Comparison of ENCODE assay signal across 16 mouse cellular contexts in genomic region chr2:147980929-147981479, GRCm38 (mm10).
DNase-seq lines count a peak whose midpoint lies in the region; ATAC-seq and TF ChIP-seq lines count a peak whose summit lies in the region.
"Had no signal": no experiment of that assay in that cellular context is flagged by ENCODE, and none has a peak within 500 bp of the region (broad histone marks: within the 10 kb centered on the region; RNA-seq: fewer than 3 reads in every experiment).

No protein-coding gene starts in this region.

- no peak for TF ChIP-seq CTCF in heart, adult 2 months (IDR thresholded peaks at IDR 0.05)
- TF ChIP-seq CTCF in brain, embryonic 14.5 days (IDR thresholded peaks at IDR 0.05; ENCODE audit: borderline replicate concordance, extremely low read depth, insufficient read depth, insufficient read length) = no peak
- TF ChIP-seq CTCF in liver, postnatal 0 days (IDR thresholded peaks at IDR 0.05; ENCODE audit: low read depth) = no peak

- peak; percentile 9 for DNase-seq in heart, adult 8-10 months (ENCODE audit: low spot score)
- DNase-seq in heart, adult 2 months = no peak
- peak; percentile 41 for DNase-seq in midbrain, embryonic 10.5 days (ENCODE audit: low spot score)
- DNase-seq in brain, embryonic 14.5 days (ENCODE audit: low read depth) = peak; percentile 23
- DNase-seq in liver, postnatal 0 days = peak; percentile 39
- no peak for DNase-seq in cerebellum, adult 11 months
- DNase-seq: B cell, adult 2 months; cerebellum, adult 11-12 months; cerebellum, postnatal 36 days; gastrocnemius, postnatal 25 days; lung, embryonic 14.5 days; right cerebral cortex, postnatal 14 days; thymus, adult 18-20 months had no signal

- TF ChIP-seq POLR2A in heart, adult 2 months (IDR thresholded peaks at IDR 0.05; ENCODE audit: insufficient read depth, low read depth, low read length) = no peak
- TF ChIP-seq POLR2A in brain, embryonic 14.5 days (IDR thresholded peaks at IDR 0.05; ENCODE audit: borderline replicate concordance, extremely low read depth, insufficient read depth, insufficient read length, poor library complexity, severe bottlenecking) = no peak

- H3K79me2 ChIP-seq in heart, adult 2 months (replicated peaks; ENCODE audit: control insufficient read depth, insufficient read depth, low read length) = no peaks in the 10 kb centered on the region

- intact Hi-C loops in heart, adult 2 months (cut with DNase I) = no loop called here

- no peaks in the 10 kb centered on the region for H3K4me1 ChIP-seq in heart, adult 2 months (ENCODE audit: control insufficient read depth, insufficient read depth, low read length)
- H3K4me1 ChIP-seq in midbrain, embryonic 10.5 days = peaks cover 30% of the 10 kb centered on the region
- H3K4me1 ChIP-seq in midbrain, embryonic 15.5 days = peaks cover 6% of the 10 kb centered on the region; the same call in 1 of the 2 replicates
- H3K4me1 ChIP-seq in liver, postnatal 0 days (ENCODE audit: insufficient read depth) = peaks cover 11% of the 10 kb centered on the region; the same call in 1 of the 2 replicates

- H3K9ac ChIP-seq in heart, adult 2 months (ENCODE audit: low read depth, low read length) = no peak overlapping the region
- no peak overlapping the region for H3K9ac ChIP-seq in midbrain, embryonic 15.5 days
- no peak overlapping the region for H3K9ac ChIP-seq in liver, postnatal 0 days (replicated peaks)
- H3K9ac ChIP-seq: lung, embryonic 14.5 days had no signal

- H3K36me3 ChIP-seq in heart, adult 2 months (ENCODE audit: control insufficient read depth, insufficient read depth, low read length) = no peaks in the 10 kb centered on the region
- H3K36me3 ChIP-seq in midbrain, embryonic 10.5 days = no peaks in the 10 kb centered on the region
- H3K36me3 ChIP-seq in midbrain, embryonic 15.5 days (replicated peaks) = no peaks in the 10 kb centered on the region
- H3K36me3 ChIP-seq in liver, postnatal 0 days (replicated peaks; ENCODE audit: insufficient read depth, low read length) = no peaks in the 10 kb centered on the region

- H3K9me3 ChIP-seq in midbrain, embryonic 10.5 days (replicated peaks) = no peaks in the 10 kb centered on the region
- H3K9me3 ChIP-seq in midbrain, embryonic 15.5 days = no peaks in the 10 kb centered on the region
- H3K9me3 ChIP-seq in liver, postnatal 0 days (ENCODE audit: low read length) = no peaks in the 10 kb centered on the region

- no peak for ATAC-seq in midbrain, embryonic 15.5 days (replicated peaks)
- peak; percentile 32 for ATAC-seq in liver, postnatal 0 days
- no peak for ATAC-seq in megakaryocyte-erythroid progenitor cell, adult 5-6 weeks (replicated peaks; ENCODE audit: low FRiP score, low TSS enrichment, poor library complexity, severe bottlenecking)

- H3K27me3 ChIP-seq in heart, adult 2 months (ENCODE audit: control insufficient read depth, insufficient read depth, low read length) = no peaks in the 10 kb centered on the region
- H3K27me3 ChIP-seq in midbrain, embryonic 10.5 days (ENCODE audit: low read depth, poor library complexity, severe bottlenecking) = peaks cover 88% of the 10 kb centered on the region
- H3K27me3 ChIP-seq in midbrain, embryonic 15.5 days (replicated peaks) = no peaks in the 10 kb centered on the region
- H3K27me3 ChIP-seq in liver, postnatal 0 days (ENCODE audit: insufficient read depth, low read length) = no peaks in the 10 kb centered on the region

- H3K4me2 ChIP-seq in midbrain, embryonic 15.5 days = no peak overlapping the region
- H3K4me2 ChIP-seq in liver, postnatal 0 days (ENCODE audit: low read depth, low read length) = peak overlapping the region; percentile 26; the same call in 1 of the 2 replicates
- H3K4me2 ChIP-seq: lung, embryonic 14.5 days had no signal

- TF ChIP-seq EP300 in heart, adult 2 months (IDR thresholded peaks at IDR 0.05; ENCODE audit: insufficient read depth, low read depth, low read length) = no peak
- TF ChIP-seq EP300 in liver, postnatal 0 days (IDR thresholded peaks at IDR 0.05; ENCODE audit: low read depth) = no peak

- H3K4me3 ChIP-seq in heart, adult 2 months = no peak overlapping the region
- H3K4me3 ChIP-seq in midbrain, embryonic 10.5 days = no peak overlapping the region
- H3K4me3 ChIP-seq in midbrain, embryonic 15.5 days = no peak overlapping the region
- no peak overlapping the region for H3K4me3 ChIP-seq in liver, postnatal 0 days (ENCODE audit: low read depth, low read length)

- H3K27ac ChIP-seq in heart, adult 2 months = no peak overlapping the region
- no peak overlapping the region for H3K27ac ChIP-seq in midbrain, embryonic 10.5 days (replicated peaks)
- no peak overlapping the region for H3K27ac ChIP-seq in midbrain, embryonic 15.5 days
- peak overlapping the region; percentile 78 for H3K27ac ChIP-seq in liver, postnatal 0 days (ENCODE audit: low read depth)
- H3K27ac ChIP-seq: macrophage had no signal

- WGBS in heart, adult 2 months = 80% methylated on average over 6 of the region's 6 CpGs
- 48% methylated on average over 6 of the region's 6 CpGs for WGBS in midbrain, embryonic 10.5 days
- WGBS in midbrain, embryonic 15.5 days = 24% methylated on average over 6 of the region's 6 CpGs
- WGBS in liver, postnatal 0 days (ENCODE audit: insufficient replicate concordance) = 51% methylated on average over 6 of the region's 6 CpGs

Comparison
In these comparisons a context has a peak if more than half of its experiments do, and no peak if none do; other contexts are left out.
1. DNase-seq: peak in heart, adult 8-10 months (single experiment), midbrain, embryonic 10.5 days (single experiment), brain, embryonic 14.5 days (single experiment) and liver, postnatal 0 days (single experiment); none in heart, adult 2 months (0 of 2) and cerebellum, adult 11 months (single experiment).